Mouse (Mus musculus) stomach, postnatal 0 days (tissue): Measurements from ENCODE around the gene Samd5. TPM values are rescaled to one million over a fixed set of nuclear protein-coding genes. Genes with fewer than 3 reads are reported as not detected.
A peak's percentile ranks its signal among the peaks of the same experiment; 100 is the strongest.

Experiments
- ATAC-seq: fragments of 200-750 bp; cut with Nextera tagmentation; 2 replicates; pipeline ENCODE4 v1.8.0; 2017; ENCODE audit not compliant: low FRiP score, low TSS enrichment
- DNase-seq: peaks from one replicate; pipeline ENCODE4 v3.0.0-alpha.2; 2016; ENCODE audit warnings: low spot score
- H3K27ac ChIP-seq: fragments of 300-500 bp; sonication (generic); replicated peaks from 2 replicates; pipeline ENCODE4 v1.5.1; 2014; ENCODE audit warnings: mild to moderate bottlenecking, control low read depth
- H3K27me3 ChIP-seq: fragments of 300-500 bp; sonication (generic); 2 replicates; pipeline ENCODE4 v1.6.1; 2014; ENCODE audit warnings: low read length; ENCODE audit not compliant: control insufficient read depth, insufficient read depth
- H3K36me3 ChIP-seq: fragments of 300-500 bp; sonication (generic); 2 replicates; pipeline ENCODE4 v1.6.1; 2014; ENCODE audit warnings: low read length, mixed read lengths; ENCODE audit not compliant: control insufficient read depth, insufficient read depth
- H3K4me1 ChIP-seq: fragments of 300-500 bp; sonication (generic); replicated peaks from 2 replicates; pipeline ENCODE4 v1.6.1; 2014; ENCODE audit warnings: antibody characterized with exemption; ENCODE audit not compliant: control insufficient read depth, insufficient read depth
- H3K4me2 ChIP-seq: fragments of 300-500 bp; sonication (generic); replicated peaks from 2 replicates; pipeline ENCODE4 v1.6.1; 2014; ENCODE audit warnings: low read depth, mild to moderate bottlenecking, control low read depth, moderate library complexity
- H3K4me3 ChIP-seq: fragments of 300-500 bp; sonication (generic); 2 replicates; pipeline ENCODE4 v1.5.1; 2014; ENCODE audit warnings: low read depth, low read length, control low read depth
- H3K9ac ChIP-seq: fragments of 300-500 bp; sonication (generic); 2 replicates; pipeline ENCODE4 v1.6.1; 2014; ENCODE audit warnings: mild to moderate bottlenecking, low read length, control low read depth, mixed read lengths
- H3K9me3 ChIP-seq: fragments of 300-500 bp; sonication (generic); 2 replicates; pipeline ENCODE4 v1.6.1; 2016; ENCODE audit warnings: low read length; ENCODE audit not compliant: control insufficient read depth
- CTCF ChIP-seq: IDR thresholded peaks from 2 replicates; pipeline ENCODE4 v1.5.1; 2016; ENCODE audit warnings: antibody characterized with exemption, low read depth, mild to moderate bottlenecking, moderate library complexity
- EP300 ChIP-seq: optimal IDR thresholded peaks from 2 replicates; pipeline ENCODE3; 2016; ENCODE audit warnings: antibody characterized with exemption
- WGBS: fragments of 180-500 bp; shearing (Covaris S2); extraction: QIAGEN DNeasy Blood & Tissue Kit; methylation state at CpG from one replicate; pipeline ENCODE4 v1.1.7; 2014; 5-methylcytosine and 5-hydroxymethylcytosine counted together
- polyA plus RNA-seq: library from polyadenylated mRNA; unstranded; fragments of >200 nt; fragmentation: Nextera tagmentation; extraction: Ambion mirVana; gene quantifications from 2 replicates; pipeline ENCODE4 v1.2.1, GENCODE M21; 2015

Samd5 gene
- polyA plus RNA-seq, 1 experiment from 2014 or later = 4.7 TPM

GRCm38 (mm10) chr10:9603290-9603689 is 71.7 kb downstream of the Samd5 start:
- no peak overlapping the region for H3K9ac ChIP-seq
- H3K4me3 ChIP-seq = no peak overlapping the region
- no peak for TF ChIP-seq CTCF
- H3K9me3 ChIP-seq = no peaks in the 10 kb centered on the region
- no peaks in the 10 kb centered on the region for H3K27me3 ChIP-seq
- 54% methylated on average over 5 of the region's 5 CpGs for WGBS
- H3K27ac ChIP-seq = no peak overlapping the region
- DNase-seq (no peak), ATAC-seq (no peak)
- H3K36me3 ChIP-seq = no peaks in the 10 kb centered on the region
- no peak overlapping the region for H3K4me2 ChIP-seq
- H3K4me1 ChIP-seq = no peaks in the 10 kb centered on the region

- Histone ChIP-seq H3K4me2 (no peak overlapping the region), H3K4me3 (no peak overlapping the region), H3K27me3 (no peaks in the 10 kb centered on the region), H3K9ac (no peak overlapping the region), H3K36me3 (no peaks in the 10 kb centered on the region), H3K27ac (no peak overlapping the region), H3K9me3 (no peaks in the 10 kb centered on the region), H3K4me1 (no peaks in the 10 kb centered on the region)
- DNase-seq (no peak), ATAC-seq (peak; percentile 35; the same call in 1 of the 2 replicates)
- TF ChIP-seq EP300 (no peak), CTCF (no peak)
- WGBS = 52% methylated on average over 5 of the region's 5 CpGs
Measured at GRCm38 (mm10) chr10:9602845-9603244, 72.2 kb downstream of the Samd5 start.

GRCm38 (mm10) chr10:9602389-9602788 is 72.6 kb downstream of the Samd5 start:
- 72% methylated on average over 4 of the region's 4 CpGs for WGBS
- TF ChIP-seq EP300 (no peak), CTCF (no peak)
- Histone ChIP-seq H3K27me3 (no peaks in the 10 kb centered on the region), H3K4me1 (no peaks in the 10 kb centered on the region), H3K36me3 (no peaks in the 10 kb centered on the region), H3K9me3 (no peaks in the 10 kb centered on the region), H3K4me2 (no peak overlapping the region), H3K9ac (no peak overlapping the region), H3K4me3 (no peak overlapping the region), H3K27ac (no peak overlapping the region)
- DNase-seq (no peak), ATAC-seq (no peak)

GRCm38 (mm10) chr10:9596228-9596627 is 78.8 kb downstream of the Samd5 start:
- no peak overlapping the region for H3K4me2 ChIP-seq
- H3K4me1 ChIP-seq = no peaks in the 10 kb centered on the region
- DNase-seq = no peak
- H3K27ac ChIP-seq = no peak overlapping the region
- TF ChIP-seq CTCF (no peak), EP300 (no peak)
- WGBS = 91% methylated on average over 5 of the region's 5 CpGs
- ATAC-seq = no peak
- H3K36me3 ChIP-seq = no peaks in the 10 kb centered on the region
- no peaks in the 10 kb centered on the region for H3K9me3 ChIP-seq
- H3K4me3 ChIP-seq = no peak overlapping the region
- no peak overlapping the region for H3K9ac ChIP-seq
- no peaks in the 10 kb centered on the region for H3K27me3 ChIP-seq

- Histone ChIP-seq H3K27me3 (no peaks in the 10 kb centered on the region), H3K9ac (no peak overlapping the region), H3K27ac (no peak overlapping the region), H3K4me2 (no peak overlapping the region), H3K4me1 (no peaks in the 10 kb centered on the region), H3K36me3 (no peaks in the 10 kb centered on the region), H3K4me3 (no peak overlapping the region), H3K9me3 (no peaks in the 10 kb centered on the region)
- TF ChIP-seq CTCF = no peak
- no peak for TF ChIP-seq EP300
- DNase-seq = no peak
- ATAC-seq = no peak
- WGBS = 78% methylated on average over 4 of the region's 4 CpGs
Measured at GRCm38 (mm10) chr10:9594666-9595065, 80.3 kb downstream of the Samd5 start.

- TF ChIP-seq EP300 (no peak), CTCF (no peak)
Measured at GRCm38 (mm10) chr10:9590606-9591005, 84.4 kb downstream of the Samd5 start.

More at GRCm38 (mm10) chr10:9590606-9591005, 84.4 kb downstream of the Samd5 start:
- H3K9ac ChIP-seq = no peak overlapping the region
- no peak for DNase-seq
- no peak overlapping the region for H3K4me2 ChIP-seq
- WGBS = 96% methylated on average over 2 of the region's 2 CpGs
- H3K9me3 ChIP-seq = no peaks in the 10 kb centered on the region
- no peak for ATAC-seq
- no peak overlapping the region for H3K4me3 ChIP-seq
- no peaks in the 10 kb centered on the region for H3K4me1 ChIP-seq
- no peaks in the 10 kb centered on the region for H3K27me3 ChIP-seq
- H3K27ac ChIP-seq = no peak overlapping the region
- H3K36me3 ChIP-seq = no peaks in the 10 kb centered on the region
